Mouse (Mus musculus): Measurements from ENCODE around the gene Dzip1.

DNA sequence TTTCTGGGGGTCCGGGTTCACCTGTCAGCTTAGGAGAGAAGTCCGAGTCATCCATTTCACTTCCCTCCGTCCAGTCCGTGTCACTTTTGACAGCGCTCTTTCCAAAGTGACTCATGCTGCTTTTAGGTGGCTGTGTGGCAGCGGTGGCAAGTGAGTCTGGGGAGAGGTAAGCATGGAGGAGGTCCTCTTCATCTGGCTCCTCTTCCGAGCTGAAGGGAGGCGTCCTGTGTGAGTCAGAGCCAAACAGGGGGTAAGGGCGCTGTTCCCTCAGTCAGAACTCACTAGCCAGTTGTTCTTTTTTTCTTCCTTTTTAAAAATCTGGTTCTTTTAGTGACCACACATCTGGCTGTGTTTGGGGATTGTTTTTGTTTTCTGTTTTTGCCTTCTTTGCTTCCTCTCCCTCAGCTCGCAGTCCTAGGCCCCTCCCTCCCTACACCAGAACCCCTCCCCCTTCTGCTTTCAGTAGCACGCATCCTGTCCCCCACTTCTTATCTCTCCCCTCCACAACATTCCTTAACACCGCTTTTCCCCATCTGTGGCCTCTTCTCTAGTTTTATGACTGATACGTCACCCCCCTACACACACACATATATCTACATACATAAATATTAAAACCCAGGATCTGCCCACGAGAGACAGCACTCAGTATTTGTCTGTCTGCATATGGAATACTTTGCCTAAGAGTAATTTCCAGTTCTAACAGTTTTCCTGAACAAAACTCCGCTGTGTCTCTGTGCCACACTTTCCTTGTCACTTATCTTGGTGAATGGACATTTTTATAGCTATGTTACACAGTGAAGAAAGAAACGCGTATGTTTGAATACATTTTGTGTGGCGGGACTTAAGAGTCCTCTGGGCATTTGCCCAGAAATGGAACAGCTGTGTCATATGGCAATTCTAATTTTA lies 41.7 kb downstream of the Dzip1 start:
- TF ChIP-seq CTCF (IDR thresholded peaks at IDR 0.05; ENCODE audit: borderline replicate concordance, extremely low read depth, insufficient read depth, insufficient read length) (no peak), POLR2A (IDR thresholded peaks at IDR 0.05; ENCODE audit: borderline replicate concordance, extremely low read depth, insufficient read depth, insufficient read length, poor library complexity, severe bottlenecking) (no peak)

All from brain, embryonic 14.5 days (tissue).